Mouse (Mus musculus) monocyte, adult 2 months (primary cell): ENCODE results near the gene Nbea.
"Not testable (repeated sequence)": the region's sequence is repeated elsewhere in the genome, so short reads cannot be mapped to it uniquely, and the experiment has no call there.

Source experiments
- DNase-seq, 2 experiments: peaks; one replicate each; pipeline ENCODE4 v3.0.0; 2022; ENCODE audit warnings: low spot score in 2 of 2, low read depth in 1 of 2

Nbea gene

GRCm38 (mm10) chr3:56039494-56039893 is 144.0 kb downstream of the Nbea start:
- DNase-seq: no peak

GRCm38 (mm10) chr3:56034596-56034995 is 148.9 kb downstream of the Nbea start:
- no peak for DNase-seq

GRCm38 (mm10) chr3:56018494-56018893 is 165.0 kb downstream of the Nbea start:
- DNase-seq: no peak

GRCm38 (mm10) chr3:56011132-56011531 is 172.4 kb downstream of the Nbea start:
- no peak for DNase-seq

- DNase-seq: no peak
Measured at GRCm38 (mm10) chr3:56007991-56008390, 175.5 kb downstream of the Nbea start.

GRCm38 (mm10) chr3:56000259-56000658 is 183.2 kb downstream of the Nbea start:
- DNase-seq: no peak

GRCm38 (mm10) chr3:55978361-55978760 is 205.1 kb downstream of the Nbea start:
- peak in 1 of 2 experiments; percentile 1 for DNase-seq

GRCm38 (mm10) chr3:55976986-55977385 is 206.5 kb downstream of the Nbea start:
- not testable (repeated sequence) for DNase-seq

- DNase-seq: no peak
Measured at GRCm38 (mm10) chr3:55965723-55966156, 217.8 kb downstream of the Nbea start.

- DNase-seq: no peak
Measured at GRCm38 (mm10) chr3:55963032-55963431, 220.5 kb downstream of the Nbea start.

- DNase-seq: no peak
Measured at GRCm38 (mm10) chr3:55949994-55950393, 233.5 kb downstream of the Nbea start.

GRCm38 (mm10) chr3:55949148-55949547 is 234.4 kb downstream of the Nbea start:
- DNase-seq: no peak

GRCm38 (mm10) chr3:55927343-55927742 is 256.2 kb downstream of the Nbea start:
- DNase-seq: no peak

- DNase-seq: no peak
Measured at GRCm38 (mm10) chr3:55909290-55909689, 274.2 kb downstream of the Nbea start.

- DNase-seq: no peak
Measured at GRCm38 (mm10) chr3:55890574-55890973, 292.9 kb downstream of the Nbea start.

GRCm38 (mm10) chr3:55889227-55889626 is 294.3 kb downstream of the Nbea start:
- no peak for DNase-seq

- DNase-seq: no peak
Measured at GRCm38 (mm10) chr3:55887829-55888210, 295.7 kb downstream of the Nbea start.

- no peak for DNase-seq
Measured at GRCm38 (mm10) chr3:55887193-55887828, 296.2 kb downstream of the Nbea start.

GRCm38 (mm10) chr3:55872944-55873924 is 310.3 kb downstream of the Nbea start:
- DNase-seq: no peak

- DNase-seq: no peak
Measured at GRCm38 (mm10) chr3:55852488-55852887, 331.0 kb downstream of the Nbea start.

GRCm38 (mm10) chr3:55847115-55847514 is 336.4 kb downstream of the Nbea start:
- no peak for DNase-seq

GRCm38 (mm10) chr3:55837188-55837587 is 346.3 kb downstream of the Nbea start:
- no peak for DNase-seq
